Mouse (Mus musculus): ENCODE measurements around the gene Aldh4a1. TPM values are rescaled to one million over a fixed set of nuclear protein-coding genes. Genes with fewer than 3 reads are reported as not detected.

The Aldh4a1 gene
- total RNA-seq, 2 experiments from 2014 or later, result 17.2 to 19.5 TPM

GRCm38 (mm10) chr4:139646916-139647315 lies 24.2 kb downstream of the Aldh4a1 start:
- DNase-seq (ENCODE audit: low spot score in 2 of 2), result no peak
- intact Hi-C loops (cut with DNase I), result no loop called here

DNA sequence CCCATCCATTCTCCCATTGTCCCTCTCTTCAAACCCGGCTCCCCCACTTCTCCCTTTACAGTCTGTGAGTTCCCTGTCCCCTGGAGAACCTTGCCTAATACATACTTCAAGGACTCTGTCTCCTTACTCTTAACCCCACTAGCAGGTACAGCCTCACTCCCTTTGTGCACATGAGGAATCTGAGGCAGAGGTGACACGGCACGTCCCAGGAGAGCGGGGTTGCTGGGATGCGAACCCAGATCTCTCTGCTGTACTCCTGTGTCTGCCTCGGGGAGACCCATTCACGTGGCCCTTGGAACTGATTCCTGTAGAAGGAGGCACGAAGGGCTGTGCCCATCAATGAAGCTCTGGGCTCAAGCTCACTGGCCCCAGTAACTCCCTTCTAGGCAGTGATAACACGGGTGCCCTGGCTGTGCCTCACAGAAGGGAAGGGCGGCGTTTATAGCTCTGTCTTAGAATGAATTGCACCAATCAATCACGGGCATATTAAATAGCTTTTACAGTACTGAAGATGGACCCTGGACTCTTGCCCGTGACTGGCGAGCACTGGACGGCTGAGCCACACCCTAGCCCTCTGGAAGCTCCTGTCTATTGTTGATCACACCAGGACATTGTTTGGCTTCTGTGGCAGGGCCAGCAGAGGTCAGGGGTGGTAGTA lies 27.5 kb downstream of the Aldh4a1 start:
- no peak for DNase-seq (ENCODE audit: low spot score in 2 of 2)
- intact Hi-C loops (cut with DNase I), result no loop called here

- intact Hi-C loops (cut with DNase I), result no loop called here
- DNase-seq (ENCODE audit: low spot score in 2 of 2), result no peak
These were observed 28.2 kb downstream of the Aldh4a1 start for GRCm38 (mm10) chr4:139650907-139651306.

DNA sequence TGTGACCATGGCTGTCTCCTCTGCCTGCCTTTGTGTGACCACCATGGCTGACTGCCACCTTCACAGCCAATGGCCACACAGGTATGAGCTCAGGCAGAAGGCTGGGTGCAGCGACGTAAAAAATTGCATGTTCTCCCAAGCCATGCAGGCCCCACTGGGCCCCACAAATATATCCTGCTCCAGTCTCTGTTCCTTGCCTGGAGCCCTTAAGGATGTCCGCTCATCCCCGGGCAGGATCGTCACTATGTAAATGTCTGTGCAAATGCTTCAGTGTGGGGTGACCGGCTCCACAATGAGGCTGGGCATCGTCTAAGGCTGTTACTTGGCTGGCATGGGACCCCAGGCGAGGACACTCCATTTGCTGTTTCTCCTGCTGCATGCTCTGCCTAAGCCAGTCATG lies 30.6 kb downstream of the Aldh4a1 start, which contains the start of gene Tas1r2:
Tas1r2 (plus strand) TSS at position 301 of the 400 bp plus-strand sequence.
- DNase-seq (ENCODE audit: low spot score in 2 of 2), result no peak
- intact Hi-C loops (cut with DNase I), result no loop called here

DNA sequence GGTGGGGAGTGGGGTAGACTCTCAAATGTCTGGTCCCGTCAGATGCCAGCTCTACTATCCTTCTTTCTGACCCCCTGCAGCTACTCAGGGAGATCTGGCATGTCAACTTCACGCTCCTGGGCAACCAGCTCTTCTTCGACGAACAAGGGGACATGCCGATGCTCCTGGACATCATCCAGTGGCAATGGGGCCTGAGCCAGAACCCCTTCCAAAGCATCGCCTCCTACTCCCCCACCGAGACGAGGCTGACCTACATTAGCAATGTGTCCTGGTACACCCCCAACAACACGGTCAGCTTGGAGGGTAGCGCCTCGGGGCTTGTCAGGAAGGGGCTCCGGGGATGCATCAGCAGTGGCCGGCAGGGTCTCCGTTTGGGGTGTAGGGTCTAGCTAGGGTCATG lies 39.2 kb downstream of the Aldh4a1 start:
- no peak for DNase-seq (ENCODE audit: low spot score in 2 of 2)
- intact Hi-C loops (cut with DNase I), result no loop called here

DNA sequence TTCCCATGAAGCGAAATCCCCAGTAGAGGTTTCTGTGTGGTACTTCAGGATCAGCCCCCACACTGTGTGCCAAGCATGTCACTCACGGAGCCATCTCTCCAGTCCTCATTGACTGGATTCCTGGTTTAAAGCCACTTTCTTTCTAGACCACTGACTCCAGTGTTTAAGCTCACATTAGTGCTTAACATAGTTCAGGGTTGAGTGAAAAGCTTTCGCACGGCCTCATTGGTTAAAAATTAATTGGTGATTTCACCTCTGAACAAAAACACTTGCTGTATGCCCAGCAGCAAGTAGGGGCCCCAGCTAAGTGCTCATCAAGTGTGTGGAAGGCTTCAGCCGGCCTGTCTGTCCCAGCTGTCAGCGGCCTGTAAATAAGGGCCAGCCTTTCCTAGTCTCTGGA lies 45.0 kb downstream of the Aldh4a1 start:
- intact Hi-C loops (cut with DNase I), result no loop called here
- no peak for DNase-seq (ENCODE audit: low spot score in 2 of 2)

DNA sequence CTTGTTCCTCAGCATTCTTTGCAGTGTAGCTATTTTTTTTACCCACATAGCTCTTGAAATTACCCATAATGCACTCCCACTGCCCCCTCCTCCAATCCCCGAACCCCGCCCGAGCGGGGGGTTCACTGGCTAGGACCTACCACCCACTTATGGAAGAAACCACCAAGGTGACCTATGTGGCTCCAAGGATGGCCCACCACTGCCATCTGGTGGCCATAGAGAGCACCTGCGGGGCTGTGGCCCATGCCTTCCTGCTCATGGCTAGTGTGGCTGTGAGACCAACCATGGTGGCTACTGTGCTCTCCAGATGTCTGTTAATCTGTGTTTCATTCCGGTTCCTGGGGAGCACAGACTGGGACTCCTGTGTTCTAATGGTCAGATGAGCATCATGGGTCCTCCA lies 47.2 kb downstream of the Aldh4a1 start:
- intact Hi-C loops (cut with DNase I), result loop anchor here (2.0 to 10.0 kb wide), 2 partner anchors 25 to 315 kb away; no protein-coding TSS in a partner anchor
- peak; percentile 19 to 41 for DNase-seq (ENCODE audit: low spot score in 2 of 2)

DNA sequence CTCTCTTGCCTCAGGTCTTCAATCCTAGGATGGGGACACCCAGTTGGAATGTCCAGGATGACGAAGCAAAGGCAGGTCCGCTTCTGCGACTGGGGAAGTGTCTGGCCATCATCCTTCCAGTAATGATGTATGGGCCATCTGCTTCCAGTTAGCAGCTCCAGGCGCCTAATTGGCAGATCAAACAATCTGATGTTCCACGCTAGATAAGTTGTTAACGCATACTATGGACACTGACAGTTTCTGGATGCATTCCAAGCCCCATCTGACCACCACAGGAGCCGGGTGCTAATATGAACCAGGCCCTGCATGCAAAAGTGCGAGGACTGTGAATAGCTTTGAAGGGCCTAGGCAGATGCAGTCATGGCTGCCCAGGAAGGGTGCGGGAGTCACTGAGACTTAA lies 53.0 kb downstream of the Aldh4a1 start:
- intact Hi-C loops (cut with DNase I), result loop anchor here (10.0 kb wide), 1 partner anchor 309 kb away; no protein-coding TSS in a partner anchor
- DNase-seq (ENCODE audit: low spot score in 2 of 2), result no peak

GRCm38 (mm10) chr4:139683728-139684638 lies 61.3 kb downstream of the Aldh4a1 start:
- intact Hi-C loops (cut with DNase I), result loop anchor here (1.0 kb wide), 1 partner anchor 174 kb away; no protein-coding TSS in a partner anchor
- no peak for DNase-seq (ENCODE audit: low spot score in 2 of 2)

DNA sequence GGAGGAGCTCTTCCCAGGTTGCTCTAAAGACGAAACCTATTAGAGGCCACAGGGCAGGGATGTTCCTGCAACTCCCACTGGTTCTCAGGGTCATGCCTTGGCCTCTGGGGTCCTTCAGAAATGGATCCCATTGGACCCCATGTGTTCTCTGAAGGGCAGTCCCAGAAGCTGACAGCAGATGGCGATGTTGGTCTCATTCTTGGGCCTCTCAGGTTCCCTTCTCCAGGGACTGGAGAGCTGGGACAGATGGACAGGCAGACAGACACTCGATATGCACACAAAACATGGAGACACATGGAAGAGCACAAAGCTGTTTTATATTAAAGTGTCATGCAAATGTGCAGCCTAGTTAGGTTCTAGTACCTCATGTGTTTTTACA lies 62.0 kb downstream of the Aldh4a1 start:
- intact Hi-C loops (cut with DNase I), result loop anchor here (1.0 kb wide), 1 partner anchor 174 kb away; no protein-coding TSS in a partner anchor
- peak; percentile 36 to 54 for DNase-seq (ENCODE audit: low spot score in 2 of 2)

DNA sequence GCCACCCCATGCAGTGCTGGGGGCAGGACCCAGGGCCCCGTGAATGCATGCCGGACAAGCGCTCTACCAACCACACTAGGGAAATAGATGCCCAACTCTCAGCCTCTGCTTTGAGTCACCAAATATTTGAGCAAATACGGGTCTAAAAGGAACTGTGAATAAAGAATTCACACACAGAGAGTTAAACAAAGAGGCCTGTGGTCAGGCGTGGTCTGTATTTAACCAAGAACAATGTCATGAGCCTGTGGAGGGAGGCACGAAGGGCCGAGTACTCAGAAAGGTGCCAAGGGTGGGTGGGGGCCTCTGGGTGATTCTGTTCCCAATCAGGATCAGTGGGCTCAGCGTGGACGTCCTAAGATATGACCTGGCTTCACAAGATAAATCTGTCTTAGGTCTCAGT lies 65.4 kb downstream of the Aldh4a1 start:
- DNase-seq (ENCODE audit: low spot score in 2 of 2), result no peak
- intact Hi-C loops (cut with DNase I), result no loop called here

- DNase-seq (ENCODE audit: low spot score in 2 of 2), result no peak
- intact Hi-C loops (cut with DNase I), result no loop called here
These were observed 67.1 kb downstream of the Aldh4a1 start for GRCm38 (mm10) chr4:139689627-139690269.

GRCm38 (mm10) chr4:139693315-139693714 lies 70.6 kb downstream of the Aldh4a1 start:
- intact Hi-C loops (cut with DNase I), result no loop called here
- DNase-seq (ENCODE audit: low spot score in 2 of 2), result no peak

DNA sequence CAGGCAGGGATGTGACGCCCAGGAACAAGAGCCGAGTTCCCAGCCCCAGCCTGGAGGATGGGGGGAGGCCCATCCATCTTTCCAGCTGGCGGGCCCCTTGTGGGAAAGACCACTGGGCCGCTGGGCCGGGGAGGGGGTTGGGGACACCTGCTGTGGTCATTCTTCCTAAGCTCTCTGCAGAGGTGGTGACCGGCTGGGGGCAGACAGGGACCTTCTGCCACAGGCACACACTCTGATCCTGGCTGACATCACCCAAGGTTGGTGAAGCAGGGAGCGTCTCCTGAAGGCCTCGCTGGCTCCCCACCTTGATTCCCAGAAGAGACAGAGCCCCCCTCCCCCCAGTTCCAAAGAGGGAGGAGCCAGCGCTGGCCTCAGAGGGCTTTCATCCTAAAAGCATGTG lies 75.1 kb downstream of the Aldh4a1 start:
- no peak for DNase-seq (ENCODE audit: low spot score in 2 of 2)
- intact Hi-C loops (cut with DNase I), result no loop called here

DNA sequence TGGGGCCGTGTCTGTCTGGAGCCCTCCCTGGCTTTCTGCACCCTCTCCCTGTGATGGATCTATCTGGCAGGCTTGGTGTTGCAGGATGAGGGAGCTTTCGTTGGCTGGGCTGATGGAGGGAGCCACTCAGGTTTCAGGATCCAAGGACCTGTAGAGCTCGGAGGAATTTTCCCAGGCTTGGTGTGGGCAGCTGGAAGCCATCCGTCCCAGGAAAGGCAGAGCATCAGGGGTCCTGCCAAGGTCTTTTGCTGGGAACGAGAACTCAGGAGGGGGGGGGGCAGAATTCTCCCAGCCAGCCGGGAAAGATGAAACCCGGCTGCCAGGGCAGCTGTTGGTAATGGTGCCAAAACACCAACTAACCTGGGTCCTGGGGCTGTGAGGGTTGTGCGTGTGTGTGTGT lies 75.9 kb downstream of the Aldh4a1 start:
- no peak for DNase-seq (ENCODE audit: low spot score in 2 of 2)
- intact Hi-C loops (cut with DNase I), result no loop called here

Small RNA genes lying within 50 kb of the gene (microRNA-seq; reads per million reads assigned to microRNA genes)
- not detected for gene Gm25571
- 1.0 reads per million for gene Mir7020

Other genes starting within 250 kb of the Aldh4a1 start
- 10 to 100 TPM; 15.7 to 18.8 TPM for gene Iffo2, start 92.3 kb upstream of the Aldh4a1 start, total RNA-seq (2021)
- not detected for gene Gm21969, start 19.7 kb upstream of the Aldh4a1 start, total RNA-seq (2021)
- gene Tas1r2, start 30.7 kb downstream of the Aldh4a1 start, total RNA-seq (2021), result not detected
- not detected for gene Pax7, start 210.7 kb downstream of the Aldh4a1 start, total RNA-seq (2021)